Mouse (Mus musculus): ENCODE data around the gene Ldhb. TPM values are rescaled to one million over a fixed set of nuclear protein-coding genes. Genes with fewer than 3 reads are reported as not detected.
A peak's percentile ranks its signal among the peaks of the same experiment; 100 is the strongest.
"Not testable (repeated sequence)": the region's sequence is repeated elsewhere in the genome, so short reads cannot be mapped to it uniquely, and the experiment has no call there.

The Ldhb gene
- total RNA-seq, 4 experiments from 2014 or later = 561 to 645 (median 604) TPM

GRCm38 (mm10) chr6:142514912-142515311, 7.2 kb upstream of the Ldhb start:
- peak; percentile 43 to 72 for DNase-seq (ENCODE audit: low spot score in 2 of 2)

GRCm38 (mm10) chr6:142512902-142513301, 5.1 kb upstream of the Ldhb start:
- no peak for DNase-seq (ENCODE audit: low spot score in 2 of 2)

DNA sequence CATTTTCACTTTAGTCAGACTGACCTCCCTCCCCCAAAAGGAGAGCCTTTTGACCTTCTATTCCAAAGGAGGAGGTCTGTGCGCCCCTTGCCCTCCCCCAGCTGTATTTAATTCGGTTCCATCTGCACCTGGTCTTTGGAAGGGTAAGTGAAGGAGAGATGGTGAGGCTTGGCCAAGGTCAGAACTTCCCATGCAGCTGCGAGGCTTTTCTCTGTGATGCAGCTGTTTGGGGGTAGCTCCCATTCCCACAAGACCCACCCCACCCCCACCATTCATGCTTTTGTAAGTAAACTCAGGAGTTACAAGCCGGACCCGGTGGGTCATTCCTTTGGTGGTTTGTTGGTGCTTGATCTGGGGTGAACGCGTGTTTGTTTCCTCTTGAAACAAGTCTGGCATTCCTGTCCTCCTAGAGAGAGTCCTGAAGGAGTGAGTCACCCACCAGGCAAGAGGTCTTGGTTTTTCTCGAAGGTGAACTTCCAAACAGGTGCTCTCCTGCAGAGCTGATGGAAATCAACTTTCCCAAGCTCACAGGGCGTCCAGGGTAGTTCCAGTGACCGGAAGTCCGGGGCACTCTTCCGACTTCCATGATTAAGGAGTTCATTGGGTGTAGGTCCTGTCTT, 3.9 kb upstream of the Ldhb start:
- no peak for DNase-seq (ENCODE audit: low spot score in 2 of 2)

DNA sequence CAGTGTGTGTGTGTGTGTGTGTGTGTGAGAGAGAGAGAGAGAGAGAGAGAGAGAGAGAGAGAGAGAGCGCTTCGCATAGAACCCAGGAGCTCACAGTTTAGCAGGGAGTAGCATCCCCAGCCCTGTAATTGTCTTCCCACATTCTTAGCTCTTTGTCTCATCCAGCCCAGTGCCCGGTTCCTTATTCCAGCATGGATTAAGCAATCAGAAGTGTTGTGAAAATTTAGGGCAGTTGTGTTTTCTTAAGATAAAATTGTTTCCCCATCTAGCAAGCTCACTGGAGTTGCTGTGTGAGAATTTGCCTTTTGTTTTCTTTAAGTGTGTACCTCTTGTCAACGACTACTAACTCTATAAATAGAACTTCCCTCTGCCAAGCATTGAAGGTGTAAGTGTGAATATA, 906 bp upstream of the Ldhb start:
- DNase-seq (ENCODE audit: low spot score in 2 of 2) = no peak

DNA sequence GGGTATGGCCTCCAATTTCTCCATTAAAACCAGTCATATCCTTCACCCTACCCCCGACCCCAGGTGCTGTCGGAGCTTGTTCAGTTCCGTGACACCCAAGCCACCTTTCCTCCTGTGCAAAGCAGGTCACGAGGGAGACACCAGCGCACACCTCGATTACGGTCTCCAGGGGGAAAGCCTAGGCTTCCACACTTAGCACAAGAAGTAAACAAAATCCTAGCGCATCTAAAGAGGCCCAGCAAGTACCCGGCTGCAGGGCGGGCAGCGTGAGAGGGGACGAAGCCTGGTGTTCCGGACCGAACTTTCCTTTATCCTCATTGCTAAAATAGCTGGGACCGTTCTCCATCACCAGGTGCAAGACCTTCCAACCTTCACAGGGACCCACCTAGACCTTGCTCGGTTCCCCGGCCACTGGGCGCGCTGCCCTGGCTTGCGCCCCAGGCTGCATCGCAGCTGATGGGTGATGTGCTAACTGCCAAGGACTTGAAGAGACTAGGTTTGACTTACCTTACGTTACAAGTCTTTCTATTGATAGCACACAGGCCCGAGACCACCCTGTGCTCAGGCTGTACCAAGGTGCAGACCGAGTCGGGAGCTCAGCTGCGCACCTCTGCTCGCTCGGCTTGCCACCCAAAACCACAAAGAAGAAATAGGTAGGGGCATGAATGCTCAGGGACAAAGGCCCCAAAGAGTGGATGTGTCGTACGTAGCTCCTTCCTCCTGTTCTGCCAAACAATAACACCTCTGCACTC, 548 bp downstream of the Ldhb start:
- peak in 1 of 2 experiments; percentile 24 for DNase-seq (ENCODE audit: low spot score in 2 of 2)

DNA sequence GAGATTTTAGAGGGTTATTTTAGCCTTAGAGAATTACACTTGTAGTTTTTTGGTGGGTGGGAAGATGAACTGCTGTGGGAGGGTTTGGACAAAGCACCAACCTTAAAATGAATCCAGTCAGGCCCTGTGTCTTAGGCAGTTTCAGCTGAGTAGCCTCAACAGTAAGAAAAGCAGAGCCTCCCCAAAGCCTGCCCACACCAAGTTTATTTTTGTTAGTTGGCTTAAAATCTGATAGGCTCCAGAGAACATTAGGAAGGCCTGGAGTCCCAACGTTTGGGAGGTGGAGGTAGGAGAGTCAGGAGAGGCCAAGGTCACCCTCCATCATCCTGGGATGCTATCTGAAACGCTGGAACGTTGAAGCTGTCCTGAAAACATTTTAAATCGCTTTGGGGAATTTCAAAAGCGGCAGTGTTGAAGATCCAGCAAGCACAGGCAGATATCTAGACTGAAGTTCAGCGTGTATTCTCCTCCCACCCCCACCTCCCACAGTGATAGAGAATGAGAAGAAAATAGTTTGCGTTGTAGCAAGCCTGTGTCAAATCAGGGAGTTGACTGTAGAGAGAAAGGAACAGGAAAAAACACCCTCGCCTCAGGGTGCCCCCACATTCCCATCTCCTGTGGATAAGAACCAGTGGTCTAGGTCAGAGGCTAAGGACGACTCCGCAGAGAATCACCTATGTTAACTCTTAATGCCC, 1.3 kb downstream of the Ldhb start:
- no peak for DNase-seq (ENCODE audit: low spot score in 2 of 2)

DNA sequence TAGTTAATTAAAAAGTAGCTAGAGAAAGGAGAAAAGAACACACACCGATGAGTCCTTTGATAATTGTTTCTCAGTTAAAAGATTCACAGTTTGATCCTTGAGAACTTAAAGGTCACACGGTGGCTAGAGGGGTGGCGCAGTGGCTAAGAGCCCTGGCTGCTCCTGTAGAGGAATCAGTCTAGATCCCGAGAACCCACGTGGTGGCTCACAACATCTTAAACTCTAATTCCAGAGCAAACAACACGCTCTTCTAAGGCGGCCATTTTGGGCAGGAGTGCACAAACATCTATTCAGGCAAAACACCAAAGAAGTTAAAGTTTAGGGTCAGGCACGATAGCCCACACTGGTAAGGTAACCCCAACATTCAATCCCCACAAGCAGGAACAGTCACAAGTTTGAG, 4.2 kb downstream of the Ldhb start:
- no peak for DNase-seq (ENCODE audit: low spot score in 2 of 2)

DNA sequence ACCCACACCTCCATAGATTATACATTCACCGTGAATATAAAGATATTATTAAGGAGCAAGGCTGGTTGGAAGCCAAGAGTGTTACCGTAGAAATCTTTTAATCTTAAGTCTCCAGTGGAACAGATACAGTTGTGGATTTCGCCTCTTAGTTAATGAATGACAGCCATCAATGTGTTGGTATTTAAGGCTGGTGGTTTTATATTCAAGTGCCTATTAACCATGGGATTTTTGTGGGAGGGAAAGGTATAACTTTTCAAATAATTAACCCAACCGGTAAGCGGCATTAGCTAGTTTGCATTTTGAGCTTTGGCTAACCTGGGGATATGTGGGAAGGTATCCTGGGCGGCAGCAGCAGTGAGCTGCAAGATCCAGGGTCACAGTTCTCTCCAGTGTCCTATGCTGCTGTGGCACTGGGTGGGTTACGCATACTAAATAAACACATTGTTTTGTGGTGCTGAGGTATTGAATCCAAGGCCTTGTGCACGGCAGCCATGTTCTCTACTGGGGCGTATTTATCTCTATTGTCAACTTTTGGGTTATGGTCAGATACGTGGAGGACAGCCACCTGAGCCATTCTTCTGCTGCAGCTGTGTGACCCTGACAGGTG, 5.1 kb downstream of the Ldhb start:
- DNase-seq (ENCODE audit: low spot score in 2 of 2) = no peak

GRCm38 (mm10) chr6:142490114-142490513, 17.6 kb downstream of the Ldhb start:
- not testable (repeated sequence) for DNase-seq (ENCODE audit: low spot score in 2 of 2)

- no peak for DNase-seq (ENCODE audit: low spot score in 2 of 2)
Measured at GRCm38 (mm10) chr6:142487638-142488037, 20.1 kb downstream of the Ldhb start.

GRCm38 (mm10) chr6:142485478-142486123, 22.2 kb downstream of the Ldhb start:
- no peak for DNase-seq (ENCODE audit: low spot score in 2 of 2)

- no peak for DNase-seq (ENCODE audit: low spot score in 2 of 2)
Measured at GRCm38 (mm10) chr6:142477239-142477638, 30.5 kb downstream of the Ldhb start.

DNA sequence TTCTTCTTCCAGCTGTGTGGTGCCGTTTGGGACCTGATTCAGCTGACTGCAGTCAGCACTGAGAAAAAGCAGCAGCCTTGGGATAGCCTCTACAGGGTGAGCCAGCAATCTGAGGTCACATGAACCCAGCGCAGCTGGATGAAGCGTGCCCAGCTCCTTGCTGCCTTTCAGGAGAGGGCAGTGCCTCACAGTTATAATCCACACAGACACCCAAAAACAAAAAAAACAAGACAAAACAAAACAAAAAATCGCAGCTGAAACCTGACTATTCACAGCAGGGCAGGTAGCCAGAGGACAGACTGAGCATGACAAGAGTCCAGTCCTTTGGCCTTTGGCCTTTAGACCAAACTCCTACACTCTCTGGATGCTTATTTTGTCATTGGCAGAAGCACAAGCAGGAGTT, 35.0 kb downstream of the Ldhb start, which contains the start of gene Gys2:
TSS of gene Gys2 (minus strand) at position 309 of the 403 bp plus-strand sequence.
- no peak for DNase-seq (ENCODE audit: low spot score in 2 of 2)

GRCm38 (mm10) chr6:142471141-142471540, 36.6 kb downstream of the Ldhb start:
- DNase-seq (ENCODE audit: low spot score in 2 of 2) = no peak

DNA sequence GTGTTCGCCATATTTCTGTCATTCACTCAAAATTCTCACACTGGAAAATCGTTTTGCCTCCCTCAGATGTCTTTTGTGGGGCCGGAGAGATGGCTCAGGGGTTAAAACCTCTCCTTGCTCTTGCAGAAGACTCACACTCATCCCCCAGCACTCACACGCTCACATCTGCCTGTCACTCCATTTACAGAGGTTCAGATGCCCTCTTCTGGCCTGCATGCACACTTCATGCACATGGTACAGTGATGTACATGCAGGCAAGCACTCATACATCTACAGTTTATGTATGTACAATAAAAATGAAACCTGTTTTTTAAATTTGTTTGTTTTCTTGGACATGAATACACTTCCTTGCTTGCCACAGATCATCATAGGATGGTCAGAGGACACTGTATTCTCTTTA, 38.2 kb downstream of the Ldhb start:
- no peak for DNase-seq (ENCODE audit: low spot score in 2 of 2)

GRCm38 (mm10) chr6:142462194-142462593, 45.6 kb downstream of the Ldhb start:
- no peak for DNase-seq (ENCODE audit: low spot score in 2 of 2)

DNA sequence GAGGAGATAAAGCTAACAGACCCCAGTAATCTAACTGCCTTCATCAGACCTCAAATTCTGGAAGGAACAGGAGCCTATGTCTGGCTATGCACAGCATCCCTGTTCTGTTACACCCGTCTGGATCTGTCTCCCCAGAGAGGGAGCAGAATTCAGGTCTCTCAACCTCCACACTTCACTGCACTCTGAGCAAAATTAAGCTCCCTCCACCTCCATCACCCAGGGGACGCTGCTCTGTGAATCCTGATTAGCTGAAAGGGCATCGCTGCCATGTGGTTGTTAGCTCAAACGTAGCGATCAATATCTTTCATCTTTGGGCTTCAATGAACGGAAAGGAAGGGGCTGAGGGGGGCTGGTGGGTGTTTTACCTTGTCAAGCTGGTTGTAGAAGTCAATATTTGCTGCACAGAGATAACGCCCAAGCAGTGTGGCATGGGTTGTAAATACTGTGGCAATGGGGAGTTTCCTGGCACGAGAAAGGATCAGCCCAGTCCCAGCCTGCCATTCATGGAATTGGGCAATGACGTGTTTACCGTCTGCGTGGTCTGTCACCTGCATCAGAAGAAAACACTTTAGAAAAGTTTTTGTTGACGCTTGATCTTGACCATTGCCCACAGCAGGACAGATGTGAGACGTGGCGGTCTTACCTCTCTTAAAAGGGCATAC, 48.6 kb downstream of the Ldhb start:
- no peak for DNase-seq (ENCODE audit: low spot score in 2 of 2)

GRCm38 (mm10) chr6:142458010-142458409, 49.7 kb downstream of the Ldhb start:
- no peak for DNase-seq (ENCODE audit: low spot score in 2 of 2)

DNA sequence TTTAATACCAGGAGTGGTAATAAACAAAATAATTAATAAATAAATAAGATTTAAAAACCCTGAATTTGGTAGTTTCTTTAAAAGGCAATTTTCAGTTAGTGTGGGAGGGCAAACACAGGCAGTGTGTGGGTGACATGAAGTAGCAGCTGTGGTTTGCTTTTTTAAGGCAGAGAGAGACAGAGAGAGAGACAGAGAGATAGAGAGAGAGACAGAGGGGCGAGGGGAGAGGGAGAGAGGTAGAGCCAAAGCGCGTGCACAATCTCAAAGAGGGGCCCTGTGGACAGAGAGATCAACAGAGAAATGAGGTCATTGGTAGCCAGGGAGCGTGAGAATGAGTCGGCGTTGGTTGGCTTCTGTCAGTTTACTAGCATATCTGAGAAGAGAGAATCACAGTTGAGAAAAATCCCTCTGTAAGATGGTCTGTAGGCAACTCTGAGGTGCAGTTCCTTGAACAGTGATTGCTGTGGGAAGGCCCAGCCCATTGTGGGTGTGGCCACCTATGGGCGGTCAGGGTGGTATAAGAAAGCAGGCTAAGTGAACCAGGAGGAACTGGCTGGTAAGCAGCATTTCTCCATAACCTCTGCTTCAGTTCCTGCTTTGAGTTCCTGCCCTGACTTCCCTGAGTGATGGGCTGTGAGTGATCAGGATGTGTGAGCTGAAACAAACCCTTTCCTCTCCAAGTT, 52.3 kb downstream of the Ldhb start:
- peak in 1 of 2 experiments; percentile 9 for DNase-seq (ENCODE audit: low spot score in 2 of 2)

GRCm38 (mm10) chr6:142453311-142453710, 54.4 kb downstream of the Ldhb start:
- no peak for DNase-seq (ENCODE audit: low spot score in 2 of 2)
